In genomic region chr10:22212012-22212696, GRCm38 (mm10) we compare ENCODE assay signal across 10 mouse cellular contexts. TPM values are rescaled to one million over a fixed set of nuclear protein-coding genes. Genes with fewer than 3 reads are reported as not detected.
DNase-seq lines count a peak whose midpoint lies in the region; ATAC-seq and TF ChIP-seq lines count a peak whose summit lies in the region.
"Not testable (repeated sequence)": the region's sequence is repeated elsewhere in the genome, so short reads cannot be mapped to it uniquely, and the experiment has no call there.
"Had no signal": no experiment of that assay in that cellular context is flagged by ENCODE, and none has a peak within 500 bp of the region (broad histone marks: within the 10 kb centered on the region; RNA-seq: fewer than 3 reads in every experiment).

No protein-coding gene starts in this region.

- H3K27me3 ChIP-seq in hindbrain, embryonic 14.5 days (ENCODE audit: control insufficient read depth, insufficient read depth, low read length); lung, embryonic 15.5 days; neural tube, embryonic 14.5 days (ENCODE audit: control insufficient read depth, insufficient read depth, low read length): not testable (repeated sequence)

- intact Hi-C loops in gastrocnemius, adult 2 months (cut with DNase I) = not testable (repeated sequence)

- not testable (repeated sequence) for H3K27ac ChIP-seq in gastrocnemius, adult 2 months; hindbrain, embryonic 14.5 days; layer of hippocampus, adult 2 months; lung, embryonic 15.5 days; neural tube, embryonic 14.5 days (ENCODE audit: low read depth, low read length)

- not testable (repeated sequence) for H3K9ac ChIP-seq in hindbrain, embryonic 14.5 days; lung, embryonic 15.5 days; neural tube, embryonic 14.5 days (replicated peaks; ENCODE audit: low read depth, low read length)

- not testable (repeated sequence) for H3K36me3 ChIP-seq in hindbrain, embryonic 14.5 days (replicated peaks; ENCODE audit: control insufficient read depth, insufficient read depth); lung, embryonic 15.5 days; neural tube, embryonic 14.5 days (ENCODE audit: control insufficient read depth, insufficient read depth, low read length)

- H3K4me1 ChIP-seq in hindbrain, embryonic 14.5 days (replicated peaks; ENCODE audit: control insufficient read depth, insufficient read depth, low read length); lung, embryonic 15.5 days; neural tube, embryonic 14.5 days (ENCODE audit: control insufficient read depth, insufficient read depth, low read length): not testable (repeated sequence)

- TF ChIP-seq CTCF in gastrocnemius, adult 2 months (IDR thresholded peaks at IDR 0.05) = peak; percentile 56
- peak; percentile 65 for TF ChIP-seq CTCF in layer of hippocampus, adult 2 months (conservative IDR thresholded peaks at IDR 0.05)

- peak; percentile 63 for DNase-seq in Muller cell, postnatal 12 days (ENCODE audit: inconsistent ontology term)
- DNase-seq in cerebellum, postnatal 14 days = peak; percentile 28 to 43
- peak; percentile 52 for DNase-seq in gastrocnemius, adult 2 months
- peak; percentile 25 for DNase-seq in hindbrain, embryonic 14.5 days (ENCODE audit: low spot score)
- peak in 1 of 2 experiments; percentile 26 for DNase-seq in layer of hippocampus, adult 2 months (ENCODE audit: low spot score in 2 of 2)
- peak; percentile 41 for DNase-seq in thymus, postnatal 14 days

- not testable (repeated sequence) for H3K9me3 ChIP-seq in hindbrain, embryonic 14.5 days (ENCODE audit: control insufficient read depth, low read length); lung, embryonic 15.5 days; neural tube, embryonic 14.5 days (ENCODE audit: control insufficient read depth, low read length)

- not testable (repeated sequence) for H3K4me3 ChIP-seq in gastrocnemius, adult 2 months; hindbrain, embryonic 14.5 days (replicated peaks; ENCODE audit: low read length); layer of hippocampus, adult 2 months; lung, embryonic 15.5 days; neural tube, embryonic 14.5 days (ENCODE audit: low read depth, low read length)

- peak; percentile 32; the same call in 1 of the 2 replicates for ATAC-seq in hindbrain, embryonic 14.5 days (ENCODE audit: low FRiP score)
- ATAC-seq in lung, embryonic 15.5 days (ENCODE audit: borderline replicate concordance, extremely low read depth, low FRiP score, low TSS enrichment) = peak; percentile 85
- peak; percentile 66; the same call in 1 of the 2 replicates for ATAC-seq in neural tube, embryonic 14.5 days (ENCODE audit: low read depth)

- H3K4me2 ChIP-seq in hindbrain, embryonic 14.5 days (replicated peaks); lung, embryonic 15.5 days; neural tube, embryonic 14.5 days (ENCODE audit: low read depth, low read length): not testable (repeated sequence)

- WGBS in hindbrain, embryonic 14.5 days = 3% methylated on average over 8 of the region's 11 CpGs
- 2% methylated on average over 8 of the region's 11 CpGs for WGBS in lung, embryonic 15.5 days
- 7% methylated on average over 7 of the region's 11 CpGs for WGBS in neural tube, embryonic 14.5 days

RNA-seq across cellular contexts. Expression of gene H60b, which starts 53.8 kb away (rescaled TPM):
- not detected for total RNA-seq in gastrocnemius, adult 2 months (2021)
- 0.25 and 0.34 TPM in 2 replicates for polyA plus RNA-seq in hindbrain, embryonic 14.5 days (2014; fragmentation: Nextera tagmentation; extraction: Ambion mirVana)
- not detected for total RNA-seq in layer of hippocampus, adult 2 months (2021)
- polyA plus RNA-seq in lung, embryonic 15.5 days (2015; fragmentation: Nextera tagmentation; extraction: Ambion mirVana) = 0.89 and 1.3 TPM in 2 replicates
- polyA plus RNA-seq in neural tube, embryonic 14.5 days (2014; fragmentation: Nextera tagmentation; extraction: Ambion mirVana) = 0.37 TPM in 1 of 2 replicates, not detected in the other

RNA-seq across cellular contexts. Expression of gene Raet1e, which starts 53.8 kb away (rescaled TPM):
- total RNA-seq in gastrocnemius, adult 2 months (2021) = not detected
- polyA plus RNA-seq in hindbrain, embryonic 14.5 days (2014; fragmentation: Nextera tagmentation; extraction: Ambion mirVana) = 0.29 and 0.98 TPM in 2 replicates
- not detected for total RNA-seq in layer of hippocampus, adult 2 months (2021)
- polyA plus RNA-seq in lung, embryonic 15.5 days (2015; fragmentation: Nextera tagmentation; extraction: Ambion mirVana) = 8.0 and 10.7 TPM in 2 replicates
- polyA plus RNA-seq in neural tube, embryonic 14.5 days (2014; fragmentation: Nextera tagmentation; extraction: Ambion mirVana) = 0.29 and 0.90 TPM in 2 replicates
- total RNA-seq: left cerebral cortex, adult 8-10 months had no signal
- polyA plus RNA-seq: cerebellum, adult 2 months had no signal

Comparison
In these comparisons a context has a peak if more than half of its experiments do, and no peak if none do; other contexts are left out.
1. ATAC-seq: peak in every context shown above with its lines; median percentile 85 in lung, embryonic 15.5 days; 66 in neural tube, embryonic 14.5 days; 32 in hindbrain, embryonic 14.5 days.